Mouse (Mus musculus) olfactory bulb, adult 2 months (tissue): Measurements from ENCODE around the gene Csnk1d. TPM values are rescaled to one million over a fixed set of nuclear protein-coding genes. Genes with fewer than 3 reads are reported as not detected.

Source experiments
- H3K27ac ChIP-seq: fragments of 200-500 bp; 2 replicates; pipeline ENCODE4 v1.5.1; 2012; ENCODE audit warnings: low read depth, low read length; ENCODE audit not compliant: insufficient read depth
- H3K4me1 ChIP-seq: fragments of 200-500 bp; 2 replicates; pipeline ENCODE4 v1.6.1; 2012; ENCODE audit warnings: low read length; ENCODE audit not compliant: control insufficient read depth, insufficient read depth
- H3K4me3 ChIP-seq: fragments of 200-500 bp; 2 replicates; pipeline ENCODE4 v1.5.1; 2012; ENCODE audit warnings: mild to moderate bottlenecking, low read depth, low read length, moderate library complexity; ENCODE audit not compliant: insufficient read depth
- CTCF ChIP-seq: fragments of 200-500 bp; IDR thresholded peaks from 2 replicates; pipeline ENCODE4 v1.5.1; 2012; ENCODE audit warnings: low read depth, mild to moderate bottlenecking, low read length, moderate library complexity; ENCODE audit not compliant: insufficient read depth
- POLR2A ChIP-seq: fragments of 200-500 bp; IDR thresholded peaks from 2 replicates; pipeline ENCODE4 v1.6.1; 2012; ENCODE audit warnings: mild to moderate bottlenecking, low read depth, low read length, moderate library complexity; ENCODE audit not compliant: insufficient read depth
- WGBS: fragments of 180-500 bp; shearing (Covaris S2); methylation state at CpG from one replicate; pipeline ENCODE4 v1.1.7; 2018; 5-methylcytosine and 5-hydroxymethylcytosine counted together
- polyA plus RNA-seq: library from polyadenylated mRNA; stranded (reverse); fragments of >200 nt; gene quantifications from 2 replicates; pipeline ENCODE4 v1.2.4, GENCODE M21; 2012; ENCODE audit warnings: low replicate concordance; ENCODE audit not compliant: missing spikeins, insufficient read depth, insufficient read length

The Csnk1d gene
- polyA plus RNA-seq, 1 experiment, result not detected

GRCm38 (mm10) chr11:120938795-120939194 lies 52.3 kb downstream of the Csnk1d start:
- WGBS, result 57% methylated on average over 4 of the region's 4 CpGs
- Histone ChIP-seq H3K4me1 (no peaks in the 10 kb centered on the region), H3K27ac (no peak overlapping the region), H3K4me3 (no peak overlapping the region)
- no peak for TF ChIP-seq POLR2A
- TF ChIP-seq CTCF, result no peak

DNA sequence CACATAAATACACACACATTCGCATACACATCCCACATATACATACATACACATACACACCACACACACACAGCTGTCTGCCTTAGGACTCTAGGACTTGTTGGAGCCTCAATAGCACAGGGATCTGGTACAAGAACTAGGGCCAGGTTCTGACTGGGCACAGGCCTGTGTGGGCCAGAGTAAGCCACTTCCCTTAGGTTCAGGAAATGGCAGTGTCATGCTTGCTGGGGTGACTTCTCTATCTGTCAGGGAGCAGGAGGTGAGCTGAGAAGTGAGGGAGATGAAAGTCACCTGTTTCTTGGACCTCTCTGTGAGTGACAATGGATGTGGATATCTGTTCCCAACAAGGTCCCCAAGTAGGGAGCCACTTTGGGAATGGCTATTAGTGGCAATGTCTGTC lies 53.2 kb downstream of the Csnk1d start:
- H3K27ac ChIP-seq, result no peak overlapping the region
- WGBS, result 100% methylated on average over 1 of the region's 1 CpGs
- no peak overlapping the region for H3K4me3 ChIP-seq
- peaks cover 4% of the 10 kb centered on the region for H3K4me1 ChIP-seq
- TF ChIP-seq CTCF, result no peak
- TF ChIP-seq POLR2A, result no peak

- peak within 1 kb of the TSS; percentile 85 for H3K4me3 ChIP-seq
- peak within 1 kb of the TSS; percentile 76 for H3K27ac ChIP-seq
- WGBS, result 8% methylated on average over 44 of the region's 44 CpGs
- peaks cover 9% of the 10 kb centered on the region for H3K4me1 ChIP-seq
- TF ChIP-seq CTCF (no peak), POLR2A (peak; percentile 41; the same call in 1 of the 2 replicates)
Measured at GRCm38 (mm10) chr11:120932564-120933398, 58.3 kb downstream of the Csnk1d start, which contains the start of gene Ccdc57. Ccdc57 (minus strand) TSS chr11:120932872.

GRCm38 (mm10) chr11:120931479-120931878 lies 59.7 kb downstream of the Csnk1d start:
- TF ChIP-seq CTCF, result no peak
- TF ChIP-seq POLR2A, result no peak
- WGBS, result 79% methylated on average over 4 of the region's 4 CpGs
- H3K4me1 ChIP-seq, result peaks cover 9% of the 10 kb centered on the region
- no peak overlapping the region for H3K27ac ChIP-seq
- no peak overlapping the region for H3K4me3 ChIP-seq

GRCm38 (mm10) chr11:120928468-120928867 lies 62.7 kb downstream of the Csnk1d start:
- peaks cover 9% of the 10 kb centered on the region for H3K4me1 ChIP-seq
- 93% methylated on average over 4 of the region's 4 CpGs for WGBS
- H3K4me3 ChIP-seq, result no peak overlapping the region
- no peak overlapping the region for H3K27ac ChIP-seq
- TF ChIP-seq CTCF (no peak), POLR2A (no peak)

GRCm38 (mm10) chr11:120922528-120922927 lies 68.6 kb downstream of the Csnk1d start:
- TF ChIP-seq CTCF (no peak), POLR2A (no peak)
- H3K4me3 ChIP-seq, result no peak overlapping the region
- H3K27ac ChIP-seq, result no peak overlapping the region
- no peaks in the 10 kb centered on the region for H3K4me1 ChIP-seq
- WGBS, result 87% methylated on average over 3 of the region's 3 CpGs

DNA sequence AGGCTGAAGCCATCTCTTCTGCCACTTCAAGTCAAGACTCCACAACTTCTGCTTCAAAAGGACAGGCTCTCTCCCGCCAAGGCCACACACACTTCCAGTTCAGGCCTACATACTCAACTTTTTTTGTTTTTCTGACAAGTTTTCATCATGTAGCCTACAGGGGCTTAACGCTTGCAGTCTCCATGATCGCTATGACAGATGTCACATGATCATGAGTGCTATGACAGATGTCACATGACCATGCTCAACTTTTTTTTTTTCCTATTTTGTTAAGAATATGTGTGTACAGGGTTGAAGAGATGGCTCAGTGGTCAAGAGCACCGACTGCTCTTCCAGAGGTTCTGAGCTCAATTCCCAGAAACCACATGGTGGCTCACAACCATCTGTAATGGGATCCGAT lies 73.4 kb downstream of the Csnk1d start:
- Histone ChIP-seq H3K4me3 (no peak overlapping the region), H3K27ac (no peak overlapping the region), H3K4me1 (no peaks in the 10 kb centered on the region)
- 99% methylated on average over 5 of the region's 5 CpGs for WGBS
- TF ChIP-seq POLR2A (no peak), CTCF (no peak)

GRCm38 (mm10) chr11:120916477-120916876 lies 74.7 kb downstream of the Csnk1d start:
- Histone ChIP-seq H3K4me1 (no peaks in the 10 kb centered on the region), H3K27ac (no peak overlapping the region), H3K4me3 (no peak overlapping the region)
- TF ChIP-seq CTCF (no peak), POLR2A (no peak)
- 72% methylated on average over 3 of the region's 3 CpGs for WGBS

GRCm38 (mm10) chr11:120913796-120914195 lies 77.3 kb downstream of the Csnk1d start:
- Histone ChIP-seq H3K4me3 (no peak overlapping the region), H3K27ac (no peak overlapping the region), H3K4me1 (no peaks in the 10 kb centered on the region)
- WGBS, result 100% methylated on average over 4 of the region's 4 CpGs
- TF ChIP-seq CTCF (no peak), POLR2A (no peak)

Other genes starting within 250 kb of the Csnk1d start
- gene Hmga1b, start 228.5 kb downstream of the Csnk1d start, polyA plus RNA-seq, result not detected in 2 replicates
- gene Rfng, start 207.1 kb downstream of the Csnk1d start, polyA plus RNA-seq, result not detected in 2 replicates
- not detected in 2 replicates for gene Gps1, start 207.1 kb downstream of the Csnk1d start, polyA plus RNA-seq
- not detected in 2 replicates for gene Dus1l, start 194.9 kb downstream of the Csnk1d start, polyA plus RNA-seq
- not detected in 2 replicates for gene Fasn, start 166.8 kb downstream of the Csnk1d start, polyA plus RNA-seq
- gene Ccdc57, start 58.5 kb downstream of the Csnk1d start, polyA plus RNA-seq, result not detected in 2 replicates
- gene Slc16a3, start 42.9 kb downstream of the Csnk1d start, polyA plus RNA-seq, result not detected in 2 replicates
- not detected in 2 replicates for gene Cd7, start 48.1 kb upstream of the Csnk1d start, polyA plus RNA-seq
- not detected in 2 replicates for gene Sectm1b, start 72.2 kb upstream of the Csnk1d start, polyA plus RNA-seq
- gene Sectm1a, start 89.9 kb upstream of the Csnk1d start, polyA plus RNA-seq, result not detected in 2 replicates
- not detected in 2 replicates for gene Tex19.2, start 127.3 kb upstream of the Csnk1d start, polyA plus RNA-seq
- not detected in 2 replicates for gene Tex19.1, start 154.8 kb upstream of the Csnk1d start, polyA plus RNA-seq
- not detected in 2 replicates for gene Uts2r, start 168.9 kb upstream of the Csnk1d start, polyA plus RNA-seq
- not detected in 2 replicates for gene Hexdc, start 213.1 kb upstream of the Csnk1d start, polyA plus RNA-seq
- gene Ogfod3, start 213.4 kb upstream of the Csnk1d start, polyA plus RNA-seq, result not detected in 2 replicates
- not detected in 2 replicates for gene Cybc1, start 238.0 kb upstream of the Csnk1d start, polyA plus RNA-seq
- gene Narf, start 245.9 kb upstream of the Csnk1d start, polyA plus RNA-seq, result not detected in 2 replicates